Mouse (Mus musculus) cerebellum, adult 2 months (tissue): ENCODE data around the gene Wdpcp.

Experiments used
- CTCF ChIP-seq: fragments of 200-500 bp; IDR thresholded peaks from 2 replicates; pipeline ENCODE4 v1.5.1; 2011; ENCODE audit warnings: low read depth, mild to moderate bottlenecking, control low read depth, low read length, moderate library complexity, borderline replicate concordance; ENCODE audit not compliant: insufficient read depth
- POLR2A ChIP-seq: fragments of 200-500 bp; IDR thresholded peaks from 2 replicates; pipeline ENCODE4 v1.6.1; 2011; ENCODE audit warnings: low read length, control low read depth, borderline replicate concordance; ENCODE audit not compliant: insufficient read depth

DNA sequence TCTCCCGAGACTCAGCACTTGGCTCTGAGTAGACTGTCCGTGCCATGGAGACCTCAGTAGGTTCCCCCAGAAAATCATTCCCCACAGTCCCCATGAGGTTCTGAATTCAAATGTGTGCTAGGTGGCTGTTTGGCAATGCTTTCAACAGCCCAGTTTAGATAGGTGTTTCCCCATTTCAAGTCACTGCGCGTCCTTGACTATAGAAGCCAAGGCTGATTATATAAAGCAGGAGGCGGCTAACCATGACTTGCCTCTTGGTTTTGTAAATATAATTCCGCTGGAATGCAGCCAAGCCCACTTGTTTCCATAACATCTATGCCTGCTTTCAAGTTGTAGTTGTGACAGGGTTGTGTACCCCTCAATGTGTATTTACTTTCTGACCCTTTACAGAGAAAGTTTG lies 157.9 kb downstream of the Wdpcp start:
- TF ChIP-seq CTCF (no peak), POLR2A (no peak)
